Mouse (Mus musculus) limb, embryonic 14.5 days (tissue): ENCODE data around the gene Exoc2. TPM values are rescaled to one million over a fixed set of nuclear protein-coding genes. Genes with fewer than 3 reads are reported as not detected.

Experiments used
- ATAC-seq: fragments of 200-750 bp; cut with Nextera tagmentation; 2 replicates; pipeline ENCODE4 v1.8.0; 2017; ENCODE audit warnings: low read depth, moderate number of reproducible peaks, moderate TSS enrichment; ENCODE audit not compliant: low FRiP score
- DNase-seq: peaks from one replicate; pipeline ENCODE4 v3.0.0-alpha.2; 2015; ENCODE audit warnings: low spot score
- H3K27ac ChIP-seq: fragments of 300-500 bp; sonication (generic); replicated peaks from 2 replicates; pipeline ENCODE4 v1.5.1; 2014; ENCODE audit warnings: low read depth, mild to moderate bottlenecking, low read length, moderate library complexity, mixed read lengths
- H3K27me3 ChIP-seq: fragments of 300-500 bp; sonication (generic); 2 replicates; pipeline ENCODE4 v1.6.1; 2014; ENCODE audit warnings: low read length, mixed read lengths; ENCODE audit not compliant: control insufficient read depth, insufficient read depth
- H3K36me3 ChIP-seq: fragments of 300-500 bp; sonication (generic); 2 replicates; pipeline ENCODE4 v1.6.1; 2014; ENCODE audit warnings: mild to moderate bottlenecking, low read length, moderate library complexity, mixed read lengths; ENCODE audit not compliant: control insufficient read depth, insufficient read depth
- H3K4me1 ChIP-seq: fragments of 300-500 bp; sonication (generic); 2 replicates; pipeline ENCODE4 v1.6.1; 2014; ENCODE audit warnings: antibody characterized with exemption, low read length, mixed read lengths; ENCODE audit not compliant: control insufficient read depth, insufficient read depth
- H3K4me2 ChIP-seq: fragments of 300-500 bp; sonication (generic); replicated peaks from 2 replicates; pipeline ENCODE4 v1.6.1; 2014; ENCODE audit warnings: low read depth, mild to moderate bottlenecking, low read length, moderate library complexity; ENCODE audit not compliant: severe bottlenecking
- H3K4me3 ChIP-seq: fragments of 300-500 bp; sonication (generic); replicated peaks from 2 replicates; pipeline ENCODE4 v1.5.1; 2014; ENCODE audit warnings: low read length
- H3K9ac ChIP-seq: fragments of 300-500 bp; sonication (generic); 2 replicates; pipeline ENCODE4 v1.6.1; 2014; ENCODE audit warnings: mild to moderate bottlenecking, low read depth, low read length, moderate library complexity; ENCODE audit not compliant: severe bottlenecking
- H3K9me3 ChIP-seq: fragments of 300-500 bp; sonication (generic); 2 replicates; pipeline ENCODE4 v1.6.1; 2016; ENCODE audit warnings: low read length; ENCODE audit not compliant: control insufficient read depth
- POLR2A ChIP-seq: fragments of 200-500 bp; IDR thresholded peaks from 2 replicates; pipeline ENCODE4 v1.8.0; 2012; ENCODE audit warnings: inconsistent platforms, mild to moderate bottlenecking, moderate library complexity, borderline replicate concordance; ENCODE audit not compliant: insufficient read depth, insufficient read length; ENCODE audit errors: extremely low read depth
- WGBS: fragments of 180-500 bp; shearing (Covaris S2); extraction: QIAGEN DNeasy Blood & Tissue Kit; methylation state at CpG from one replicate; pipeline ENCODE4 v1.1.7; 2014; 5-methylcytosine and 5-hydroxymethylcytosine counted together
- polyA plus RNA-seq, 2 experiments: library from polyadenylated mRNA; depleted of rRNA in 1 of 2; stranded (reverse) in 1 of 2; unstranded in 1 of 2; fragments of >200 nt; fragmentation: Nextera tagmentation in 1 of 2; extraction: Ambion mirVana in 1 of 2; gene quantifications; 2 replicates each; pipeline versions ENCODE4 v1.2.1 to v1.2.3; 2012 to 2014

Exoc2 gene
- polyA plus RNA-seq, 2 experiments = 20.9 to 32.7 TPM

DNA sequence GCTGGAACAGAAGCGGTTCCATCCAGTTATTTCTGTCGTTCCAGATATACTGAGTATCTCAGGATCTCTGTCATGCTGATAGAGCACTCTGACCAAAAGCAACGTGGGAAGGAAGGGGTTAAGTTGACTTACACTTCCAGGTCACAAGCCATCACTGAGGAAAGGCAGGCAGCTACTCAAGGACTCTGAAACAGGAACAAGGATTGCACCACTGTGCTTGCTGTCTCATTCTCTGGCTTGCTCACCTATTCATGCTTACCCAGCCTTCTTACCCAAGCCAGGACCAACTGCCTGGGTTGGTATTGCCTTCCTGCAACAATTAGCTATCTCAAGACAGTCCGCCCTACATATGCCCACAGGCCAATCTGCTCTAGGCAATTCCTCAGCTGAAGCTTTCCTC, 31.1 kb upstream of the Exoc2 start:
- DNase-seq (no peak), ATAC-seq (no peak)
- Histone ChIP-seq H3K4me3 (no peak overlapping the region), H3K27ac (no peak overlapping the region), H3K4me1 (peaks cover 2% of the 10 kb centered on the region; the same call in 1 of the 2 replicates), H3K36me3 (no peaks in the 10 kb centered on the region), H3K27me3 (no peaks in the 10 kb centered on the region), H3K9ac (no peak overlapping the region), H3K4me2 (no peak overlapping the region), H3K9me3 (no peaks in the 10 kb centered on the region)
- no peak for TF ChIP-seq POLR2A
- WGBS = 73% methylated on average over 4 of the region's 4 CpGs

- DNase-seq = no peak
- 31% methylated on average over 12 of the region's 12 CpGs for WGBS
- Histone ChIP-seq H3K27me3 (no peaks in the 10 kb centered on the region), H3K4me3 (no peak overlapping the region), H3K27ac (no peak overlapping the region), H3K4me2 (0 out of 2 replicates have a peak overlapping the region, but pooled peaks have one; percentile 13), H3K4me1 (peaks cover 2% of the 10 kb centered on the region; the same call in 1 of the 2 replicates), H3K36me3 (no peaks in the 10 kb centered on the region), H3K9ac (no peak overlapping the region), H3K9me3 (no peaks in the 10 kb centered on the region)
- ATAC-seq = no peak
- TF ChIP-seq POLR2A = no peak
Observed at GRCm38 (mm10) chr13:31004458-31004857, 30.6 kb upstream of the Exoc2 start.

DNA sequence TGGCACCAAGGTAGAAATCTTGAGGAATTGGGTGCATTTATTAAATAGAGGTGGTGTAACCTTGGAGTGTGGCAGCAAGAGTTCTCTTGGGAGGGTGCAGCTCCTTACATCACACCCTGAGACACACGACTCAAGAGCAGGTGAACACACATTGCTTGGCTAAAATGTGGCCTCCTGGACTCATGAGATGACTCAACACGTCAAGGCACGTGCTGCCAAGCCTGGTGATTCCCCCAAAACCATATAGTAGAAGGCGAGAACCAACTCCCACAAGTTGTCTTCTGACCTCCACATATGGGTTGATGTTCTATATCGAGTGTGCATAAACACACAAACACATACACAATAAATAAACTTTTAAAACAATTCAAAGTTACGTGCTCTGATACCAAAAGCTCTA, 25.9 kb upstream of the Exoc2 start:
- 83% methylated on average over 6 of the region's 6 CpGs for WGBS
- no peak for TF ChIP-seq POLR2A
- H3K4me3 ChIP-seq = no peak overlapping the region

GRCm38 (mm10) chr13:30997526-30998253, 23.8 kb upstream of the Exoc2 start:
- H3K4me2 ChIP-seq = no peak overlapping the region
- H3K27me3 ChIP-seq = no peaks in the 10 kb centered on the region
- 74% methylated on average over 8 of the region's 8 CpGs for WGBS
- no peak for TF ChIP-seq POLR2A
- H3K9me3 ChIP-seq = no peaks in the 10 kb centered on the region
- H3K4me3 ChIP-seq = no peak overlapping the region
- no peak overlapping the region for H3K9ac ChIP-seq
- H3K4me1 ChIP-seq = no peaks in the 10 kb centered on the region
- no peaks in the 10 kb centered on the region for H3K36me3 ChIP-seq
- no peak overlapping the region for H3K27ac ChIP-seq
- DNase-seq (no peak), ATAC-seq (no peak)

More for the DNA sequence above, 25.9 kb upstream of the Exoc2 start:
- Histone ChIP-seq H3K9ac (no peak overlapping the region), H3K36me3 (no peaks in the 10 kb centered on the region), H3K4me1 (peaks cover 2% of the 10 kb centered on the region; the same call in 1 of the 2 replicates), H3K4me2 (no peak overlapping the region), H3K9me3 (no peaks in the 10 kb centered on the region), H3K27ac (no peak overlapping the region), H3K27me3 (no peaks in the 10 kb centered on the region)
- ATAC-seq (no peak), DNase-seq (no peak)

DNA sequence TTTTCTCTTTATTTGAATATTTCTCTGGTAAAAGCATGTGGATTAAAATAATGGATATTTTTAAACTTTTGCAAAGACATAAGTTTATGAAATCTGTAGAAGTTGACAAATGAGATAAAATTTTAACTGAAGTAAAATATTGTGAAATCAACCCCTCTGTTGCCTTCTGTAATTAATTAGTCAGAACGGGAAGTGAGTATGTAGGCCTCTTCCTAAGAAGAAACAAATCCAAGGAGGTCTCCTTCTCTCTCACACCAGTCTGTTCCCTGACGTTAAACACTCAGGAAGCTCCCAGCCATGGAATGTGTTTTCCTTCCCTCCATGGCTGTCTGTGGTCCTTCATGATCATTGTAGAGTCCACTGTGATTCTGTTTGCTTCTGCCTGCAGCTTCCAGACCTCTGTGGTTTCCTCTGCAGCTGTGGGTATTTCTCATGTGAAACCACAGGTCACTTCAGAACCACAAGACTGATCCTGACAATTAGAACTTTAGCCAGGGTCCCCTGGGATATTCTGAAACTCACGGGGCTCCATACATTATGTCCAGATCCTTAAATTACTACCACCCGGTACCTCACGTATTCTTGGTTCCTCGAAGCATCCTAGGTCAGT, 20.5 kb upstream of the Exoc2 start:
- TF ChIP-seq POLR2A = no peak
- H3K36me3 ChIP-seq = no peaks in the 10 kb centered on the region
- H3K9ac ChIP-seq = no peak overlapping the region
- ATAC-seq = no peak
- no peaks in the 10 kb centered on the region for H3K4me1 ChIP-seq
- no peaks in the 10 kb centered on the region for H3K9me3 ChIP-seq
- no peak overlapping the region for H3K4me3 ChIP-seq
- H3K27ac ChIP-seq = no peak overlapping the region
- no peaks in the 10 kb centered on the region for H3K27me3 ChIP-seq
- no peak for DNase-seq
- H3K4me2 ChIP-seq = no peak overlapping the region
- WGBS = 64% methylated on average over 6 of the region's 6 CpGs
